Mouse (Mus musculus) naive thymus-derived CD4-positive, alpha-beta T cell, adult 2 months (primary cell): Measurements from ENCODE around the gene Syt9.

Source experiments
- DNase-seq: peaks from one replicate; pipeline ENCODE4 v3.0.0-alpha.2; 2011; ENCODE audit warnings: low read depth

Syt9 gene

GRCm38 (mm10) chr7:107545011-107545410, 174.5 kb downstream of the Syt9 start:
- no peak for DNase-seq

- DNase-seq: no peak
Measured at GRCm38 (mm10) chr7:107547872-107548271, 177.3 kb downstream of the Syt9 start.

GRCm38 (mm10) chr7:107553461-107553860, 182.9 kb downstream of the Syt9 start:
- DNase-seq: no peak

GRCm38 (mm10) chr7:107555906-107556305, 185.4 kb downstream of the Syt9 start:
- no peak for DNase-seq

GRCm38 (mm10) chr7:107560675-107561074, 190.1 kb downstream of the Syt9 start:
- no peak for DNase-seq

- no peak for DNase-seq
Measured at GRCm38 (mm10) chr7:107561584-107561983, 191.1 kb downstream of the Syt9 start.

GRCm38 (mm10) chr7:107563727-107564126, 193.2 kb downstream of the Syt9 start:
- no peak for DNase-seq

- no peak for DNase-seq
Measured at GRCm38 (mm10) chr7:107567261-107567671, 196.7 kb downstream of the Syt9 start, which contains the start of gene Olfml1. TSS of gene Olfml1 (plus strand) at chr7:107567446.

GRCm38 (mm10) chr7:107567674-107568073, 197.1 kb downstream of the Syt9 start:
- no peak for DNase-seq

GRCm38 (mm10) chr7:107568971-107569370, 198.4 kb downstream of the Syt9 start:
- no peak for DNase-seq

GRCm38 (mm10) chr7:107573856-107574255, 203.3 kb downstream of the Syt9 start:
- no peak for DNase-seq

- no peak for DNase-seq
Measured at GRCm38 (mm10) chr7:107574276-107574675, 203.7 kb downstream of the Syt9 start.

- DNase-seq: no peak
Measured at GRCm38 (mm10) chr7:107592641-107593040, 222.1 kb downstream of the Syt9 start.

GRCm38 (mm10) chr7:107593904-107594303, 223.4 kb downstream of the Syt9 start:
- no peak for DNase-seq

GRCm38 (mm10) chr7:107594325-107594856, 223.9 kb downstream of the Syt9 start:
- DNase-seq: peak; percentile 56

- DNase-seq: peak; percentile 65
Measured at GRCm38 (mm10) chr7:107594857-107595402, 224.4 kb downstream of the Syt9 start, which contains the start of gene Ppfibp2. TSS of gene Ppfibp2 (plus strand) at chr7:107595207.

GRCm38 (mm10) chr7:107595426-107595825, 224.9 kb downstream of the Syt9 start:
- DNase-seq: no peak

GRCm38 (mm10) chr7:107596753-107597152, 226.2 kb downstream of the Syt9 start:
- DNase-seq: no peak

GRCm38 (mm10) chr7:107597956-107598355, 227.4 kb downstream of the Syt9 start:
- no peak for DNase-seq
